Mouse (Mus musculus) lung, embryonic 16.5 days (tissue): Measurements from ENCODE around the gene St8sia4. TPM values are rescaled to one million over a fixed set of nuclear protein-coding genes. Genes with fewer than 3 reads are reported as not detected.

Source experiments
- ATAC-seq: fragments of 200-750 bp; cut with Nextera tagmentation; 2 replicates; pipeline ENCODE4 v1.8.0; 2017; ENCODE audit warnings: low read depth, mild to moderate bottlenecking, moderate library complexity
- H3K27ac ChIP-seq: fragments of 300-500 bp; sonication (generic); 2 replicates; pipeline ENCODE4 v1.5.1; 2014; ENCODE audit warnings: mild to moderate bottlenecking, control low read depth, low read length
- H3K27me3 ChIP-seq: fragments of 300-500 bp; sonication (generic); 2 replicates; pipeline ENCODE4 v1.6.1; 2014; ENCODE audit warnings: low read depth, low read length, mixed read lengths; ENCODE audit not compliant: control insufficient read depth, insufficient read depth
- H3K36me3 ChIP-seq: fragments of 300-500 bp; sonication (generic); 2 replicates; pipeline ENCODE4 v1.6.1; 2014; ENCODE audit warnings: low read length; ENCODE audit not compliant: control insufficient read depth, insufficient read depth
- H3K4me1 ChIP-seq: fragments of 300-500 bp; sonication (generic); replicated peaks from 2 replicates; pipeline ENCODE4 v1.6.1; 2014; ENCODE audit warnings: low read length, mixed read lengths; ENCODE audit not compliant: control insufficient read depth, insufficient read depth
- H3K4me2 ChIP-seq: fragments of 300-500 bp; sonication (generic); 2 replicates; pipeline ENCODE4 v1.6.1; 2014; ENCODE audit warnings: low read depth, low read length, control low read depth
- H3K4me3 ChIP-seq: fragments of 300-500 bp; sonication (generic); 2 replicates; pipeline ENCODE4 v1.5.1; 2014; ENCODE audit warnings: mild to moderate bottlenecking, low read length, control low read depth
- H3K9ac ChIP-seq: fragments of 300-500 bp; sonication (generic); 2 replicates; pipeline ENCODE4 v1.6.1; 2014; ENCODE audit warnings: low read length, control low read depth
- H3K9me3 ChIP-seq: fragments of 300-500 bp; sonication (generic); 2 replicates; pipeline ENCODE4 v1.6.1; 2016; ENCODE audit warnings: low read length; ENCODE audit not compliant: control insufficient read depth
- WGBS: fragments of 180-500 bp; shearing (Covaris S2); extraction: QIAGEN DNeasy Blood & Tissue Kit; methylation state at CpG from one replicate; pipeline ENCODE4 v1.1.7; 2014; 5-methylcytosine and 5-hydroxymethylcytosine counted together
- polyA plus RNA-seq: library from polyadenylated mRNA; unstranded; fragments of >200 nt; fragmentation: Nextera tagmentation; extraction: Ambion mirVana; gene quantifications from 2 replicates; pipeline ENCODE4 v1.2.1, GENCODE M21; 2015

Gene St8sia4
- polyA plus RNA-seq, 1 experiment from 2014 or later, result 10.9 TPM

- no peaks in the 10 kb centered on the region for H3K36me3 ChIP-seq
- peaks cover 12% of the 10 kb centered on the region for H3K4me1 ChIP-seq
- 27% methylated on average over 4 of the region's 4 CpGs for WGBS
- H3K4me2 ChIP-seq, result peak overlapping the region; percentile 97
- ATAC-seq, result no peak
- H3K27ac ChIP-seq, result no peak overlapping the region
- no peaks in the 10 kb centered on the region for H3K27me3 ChIP-seq
- H3K9ac ChIP-seq, result no peak overlapping the region
- no peaks in the 10 kb centered on the region for H3K9me3 ChIP-seq
- H3K4me3 ChIP-seq, result 0 out of 2 replicates have a peak overlapping the region, but pooled peaks have one; percentile 78
Observed at GRCm38 (mm10) chr1:95664321-95664825, 3.0 kb downstream of the St8sia4 start.

- ATAC-seq, result no peak
- Histone ChIP-seq H3K4me3 (no peak overlapping the region), H3K4me2 (no peak overlapping the region), H3K27me3 (no peaks in the 10 kb centered on the region), H3K27ac (no peak overlapping the region), H3K9me3 (no peaks in the 10 kb centered on the region), H3K36me3 (no peaks in the 10 kb centered on the region; the same call in 1 of the 2 replicates), H3K9ac (no peak overlapping the region), H3K4me1 (no peaks in the 10 kb centered on the region)
- WGBS, result 57% methylated on average over 5 of the region's 5 CpGs
Observed at GRCm38 (mm10) chr1:95657051-95657668, 10.2 kb downstream of the St8sia4 start.

GRCm38 (mm10) chr1:95655564-95655963 is 11.8 kb downstream of the St8sia4 start:
- Histone ChIP-seq H3K27ac (no peak overlapping the region), H3K4me1 (no peaks in the 10 kb centered on the region), H3K36me3 (no peaks in the 10 kb centered on the region; the same call in 1 of the 2 replicates), H3K27me3 (no peaks in the 10 kb centered on the region), H3K9ac (no peak overlapping the region), H3K4me3 (no peak overlapping the region), H3K4me2 (no peak overlapping the region), H3K9me3 (no peaks in the 10 kb centered on the region)
- whole genome bisulfite sequencing, result 75% methylated on average over 9 of the region's 9 CpGs
- ATAC-seq, result no peak

GRCm38 (mm10) chr1:95653445-95653844 is 13.9 kb downstream of the St8sia4 start:
- Histone ChIP-seq H3K4me3 (no peak overlapping the region), H3K36me3 (no peaks in the 10 kb centered on the region; the same call in 1 of the 2 replicates), H3K9ac (no peak overlapping the region), H3K4me2 (no peak overlapping the region), H3K27me3 (no peaks in the 10 kb centered on the region), H3K4me1 (no peaks in the 10 kb centered on the region), H3K9me3 (no peaks in the 10 kb centered on the region), H3K27ac (no peak overlapping the region)
- ATAC-seq, result no peak
- WGBS, result 85% methylated on average over 8 of the region's 8 CpGs

- WGBS, result 58% methylated on average over 2 of the region's 2 CpGs
- no peaks in the 10 kb centered on the region for H3K9me3 ChIP-seq
- no peaks in the 10 kb centered on the region for H3K36me3 ChIP-seq
- no peak overlapping the region for H3K4me2 ChIP-seq
- H3K4me3 ChIP-seq, result no peak overlapping the region
- no peak overlapping the region for H3K27ac ChIP-seq
- H3K27me3 ChIP-seq, result no peaks in the 10 kb centered on the region
- no peak for ATAC-seq
- H3K4me1 ChIP-seq, result no peaks in the 10 kb centered on the region
- H3K9ac ChIP-seq, result no peak overlapping the region
Observed at GRCm38 (mm10) chr1:95644292-95644691, 23.1 kb downstream of the St8sia4 start.

GRCm38 (mm10) chr1:95639001-95639400 is 28.4 kb downstream of the St8sia4 start:
- no peaks in the 10 kb centered on the region for H3K27me3 ChIP-seq
- 97% methylated on average over 3 of the region's 3 CpGs for WGBS
- H3K27ac ChIP-seq, result no peak overlapping the region
- H3K4me2 ChIP-seq, result no peak overlapping the region
- H3K36me3 ChIP-seq, result peaks cover 5% of the 10 kb centered on the region; the same call in 1 of the 2 replicates
- no peaks in the 10 kb centered on the region for H3K9me3 ChIP-seq
- H3K4me1 ChIP-seq, result no peaks in the 10 kb centered on the region
- no peak overlapping the region for H3K4me3 ChIP-seq
- no peak for ATAC-seq
- H3K9ac ChIP-seq, result no peak overlapping the region

- 66% methylated on average over 5 of the region's 5 CpGs for WGBS
- no peaks in the 10 kb centered on the region for H3K27me3 ChIP-seq
- no peaks in the 10 kb centered on the region for H3K36me3 ChIP-seq
- H3K4me1 ChIP-seq, result no peaks in the 10 kb centered on the region
- H3K9ac ChIP-seq, result no peak overlapping the region
- H3K27ac ChIP-seq, result no peak overlapping the region
- H3K4me2 ChIP-seq, result no peak overlapping the region
- no peak overlapping the region for H3K4me3 ChIP-seq
- H3K9me3 ChIP-seq, result no peaks in the 10 kb centered on the region
- ATAC-seq, result no peak
Observed at GRCm38 (mm10) chr1:95624376-95624775, 43.0 kb downstream of the St8sia4 start.

- Histone ChIP-seq H3K9me3 (no peaks in the 10 kb centered on the region), H3K4me1 (no peaks in the 10 kb centered on the region), H3K36me3 (no peaks in the 10 kb centered on the region), H3K27ac (no peak overlapping the region), H3K4me2 (no peak overlapping the region), H3K4me3 (no peak overlapping the region), H3K27me3 (no peaks in the 10 kb centered on the region), H3K9ac (no peak overlapping the region)
- 39% methylated on average over 3 of the region's 3 CpGs for WGBS
- no peak for ATAC-seq
Observed at GRCm38 (mm10) chr1:95618647-95619046, 48.7 kb downstream of the St8sia4 start.

GRCm38 (mm10) chr1:95618125-95618524 is 49.2 kb downstream of the St8sia4 start:
- Histone ChIP-seq H3K9me3 (no peaks in the 10 kb centered on the region), H3K27ac (no peak overlapping the region), H3K4me1 (no peaks in the 10 kb centered on the region), H3K4me2 (no peak overlapping the region), H3K36me3 (no peaks in the 10 kb centered on the region), H3K27me3 (no peaks in the 10 kb centered on the region), H3K9ac (no peak overlapping the region), H3K4me3 (no peak overlapping the region)
- no peak for ATAC-seq
- 46% methylated on average over 3 of the region's 3 CpGs for WGBS
